Mouse (Mus musculus) regulatory T cell (primary cell): Measurements from ENCODE around the gene Il1a.

ENCODE experiments used
- in situ Hi-C: fragments of 300-600 bp; cut with MboI, MseI; formaldehyde crosslinking; loops from one replicate; pipeline ENCODE4 v1.15.1; 2025; ENCODE audit warnings: high pct_unique_total_duplicates

Gene Il1a

GRCm38 (mm10) chr2:129263073-129263472 is 46.7 kb downstream of the Il1a start:
- in situ Hi-C loops, result no loop called here

- in situ Hi-C loops, result no loop called here
Measured at GRCm38 (mm10) chr2:129261151-129261794, 48.5 kb downstream of the Il1a start.

- in situ Hi-C loops, result no loop called here
Measured at GRCm38 (mm10) chr2:129260646-129261045, 49.1 kb downstream of the Il1a start.

GRCm38 (mm10) chr2:129258475-129259211 is 51.1 kb downstream of the Il1a start:
- in situ Hi-C loops, result no loop called here

GRCm38 (mm10) chr2:129258056-129258455 is 51.7 kb downstream of the Il1a start:
- in situ Hi-C loops, result no loop called here

- in situ Hi-C loops, result no loop called here
Measured at GRCm38 (mm10) chr2:129256006-129256405, 53.8 kb downstream of the Il1a start.

GRCm38 (mm10) chr2:129254076-129254475 is 55.7 kb downstream of the Il1a start:
- in situ Hi-C loops, result no loop called here

- in situ Hi-C loops, result no loop called here
Measured at GRCm38 (mm10) chr2:129253631-129253970, 56.2 kb downstream of the Il1a start.

GRCm38 (mm10) chr2:129252836-129253630 is 56.7 kb downstream of the Il1a start:
- in situ Hi-C loops, result no loop called here
